Mouse (Mus musculus) spleen, postnatal 36 days (tissue): ENCODE results near the gene Kdm2b.

ENCODE experiments used
- DNase-seq, 2 experiments: peaks; one replicate each; pipeline ENCODE4 v3.0.0; 2022; ENCODE audit warnings: low spot score in 2 of 2, mixed read lengths in 1 of 2

The Kdm2b gene

DNA sequence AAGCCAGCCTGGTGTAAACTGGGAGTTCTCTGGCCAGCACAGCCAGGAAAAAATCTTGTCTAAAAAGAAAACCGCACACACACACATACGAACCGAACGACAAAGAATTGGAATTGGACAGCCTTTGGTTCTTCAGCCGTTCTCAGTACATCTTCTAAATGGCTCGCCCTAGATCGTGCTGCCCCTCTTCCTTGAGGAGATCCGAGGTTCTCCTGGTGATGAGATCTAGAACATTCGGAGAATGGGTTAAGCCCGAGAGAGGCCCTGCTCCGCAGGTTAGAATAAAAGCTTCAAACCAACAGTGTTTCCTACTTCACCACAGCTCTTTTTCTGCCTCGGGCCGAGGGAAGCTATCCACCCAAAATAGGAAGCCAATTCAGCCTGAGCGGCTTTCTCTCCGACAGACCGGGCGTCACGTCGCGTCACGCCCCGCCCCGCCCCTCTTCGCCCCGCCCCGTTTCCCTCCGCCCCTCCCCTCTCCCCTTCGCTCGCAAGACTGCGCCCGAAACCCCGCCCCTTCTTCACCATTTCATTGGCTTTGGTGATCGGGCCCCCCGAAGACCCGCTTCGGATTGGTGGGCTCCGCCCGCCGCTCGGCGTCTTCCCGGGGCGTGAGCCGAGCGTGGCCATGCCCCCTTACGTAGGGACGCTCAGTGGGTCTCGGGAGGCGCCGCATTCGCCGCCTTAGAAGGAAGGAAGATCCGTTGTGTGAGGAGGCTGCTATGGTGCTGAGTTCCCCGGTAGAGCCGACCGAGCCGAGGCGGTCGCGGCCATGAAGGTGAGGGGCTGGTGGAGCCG is 139.9 kb downstream of the Kdm2b start, which contains the start of gene Rnf34:
TSS of gene Rnf34 (plus strand) at position 528 of the 798 bp plus-strand sequence.
- DNase-seq: peak; percentile 99

DNA sequence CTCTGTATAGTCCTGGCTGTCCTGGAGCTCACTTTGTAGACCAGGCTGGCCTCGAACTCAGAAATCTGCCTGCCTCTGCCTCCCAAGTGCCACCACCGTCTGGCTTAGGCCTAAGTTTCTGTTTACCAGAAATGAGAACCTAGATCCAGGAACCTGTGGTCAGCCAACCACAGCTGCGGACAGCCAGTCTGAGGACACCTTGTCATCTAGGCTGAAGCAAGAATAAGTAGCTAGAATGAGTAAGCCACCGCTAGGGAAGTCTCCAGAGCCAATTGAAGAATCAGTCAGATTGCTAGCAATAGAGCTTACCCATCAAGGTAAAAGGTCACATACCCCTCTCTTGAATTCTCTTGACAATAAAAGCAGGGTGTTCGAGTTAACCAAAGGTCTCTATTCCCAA is 145.8 kb downstream of the Kdm2b start:
- no peak for DNase-seq

DNA sequence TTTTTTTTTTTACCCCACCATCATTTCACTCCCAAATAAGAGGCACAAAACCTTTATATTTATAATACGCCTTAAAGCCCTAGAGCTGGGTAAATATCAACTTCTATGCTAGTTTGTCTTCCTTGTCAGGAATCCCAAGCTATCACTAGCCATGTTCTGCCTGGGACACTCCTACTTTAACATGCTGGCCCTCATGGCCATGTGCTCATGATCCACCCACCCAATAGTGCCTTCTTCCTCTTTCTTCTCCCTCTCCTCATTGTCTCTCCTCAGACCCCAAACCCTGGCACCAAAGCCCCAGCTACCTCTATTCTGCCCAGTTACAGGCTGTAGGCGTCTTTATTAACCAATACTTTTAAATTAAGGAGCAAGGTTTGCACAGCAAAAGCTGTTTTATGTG is 148.5 kb downstream of the Kdm2b start:
- no peak for DNase-seq

DNA sequence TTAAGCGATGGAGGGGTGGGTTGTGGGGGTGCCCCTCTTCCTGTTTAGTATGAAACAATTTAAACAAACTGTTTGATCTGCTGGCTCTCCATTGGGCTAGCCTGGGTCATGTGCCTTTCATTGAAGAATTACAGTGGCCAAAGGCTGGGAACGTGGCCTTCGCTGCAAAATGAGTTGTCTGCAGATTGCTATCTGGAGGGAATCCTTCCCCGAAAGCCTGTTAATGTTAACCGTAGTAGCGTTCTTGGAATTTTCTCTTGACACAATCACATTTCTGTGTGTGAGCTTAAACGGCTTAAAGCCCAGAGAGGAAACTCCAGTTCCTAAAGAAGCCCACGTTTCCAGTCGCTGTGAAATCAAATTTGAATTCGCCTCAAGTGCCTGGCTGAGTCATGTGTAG is 156.6 kb downstream of the Kdm2b start:
- DNase-seq: peak in 1 of 2 experiments; percentile 20

DNA sequence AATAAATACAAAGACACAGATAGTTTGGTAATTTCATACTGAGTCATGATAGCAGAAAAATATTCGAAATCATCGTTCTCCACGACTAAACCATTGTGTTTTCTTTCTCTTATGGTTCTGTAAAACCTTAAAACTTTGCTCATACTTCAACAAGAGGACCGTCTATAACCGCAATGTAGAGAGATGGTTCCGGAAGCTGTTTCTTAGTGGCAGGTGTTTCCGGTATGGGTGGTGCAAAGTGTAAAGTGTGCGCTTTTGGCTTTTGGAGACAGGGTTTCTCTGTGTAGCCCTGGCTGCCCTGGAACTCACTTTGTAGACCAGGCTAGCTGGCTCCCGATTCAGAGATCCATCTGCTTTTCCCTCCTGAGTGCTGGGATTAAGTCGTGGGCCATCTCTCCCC is 157.1 kb downstream of the Kdm2b start:
- DNase-seq: peak; percentile 42 to 47

DNA sequence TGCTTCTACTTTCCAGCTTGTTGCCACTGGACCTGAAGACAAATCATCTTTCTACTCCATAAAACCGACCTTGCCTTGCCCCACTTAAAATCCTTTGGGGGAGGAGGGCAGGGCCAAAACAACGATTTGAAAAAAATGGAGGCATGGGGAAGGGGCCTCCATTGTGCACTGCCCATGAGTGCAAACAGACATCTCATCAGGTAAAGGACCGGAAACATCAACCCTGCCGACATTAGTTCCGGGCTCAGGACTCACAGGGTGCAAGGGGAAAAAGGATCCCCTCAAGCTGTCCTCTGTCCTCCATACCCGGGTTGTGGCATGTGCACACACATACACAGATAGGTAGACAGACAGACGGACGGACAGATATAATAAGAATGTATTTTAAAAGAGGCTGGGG is 164.5 kb downstream of the Kdm2b start:
- no peak for DNase-seq

DNA sequence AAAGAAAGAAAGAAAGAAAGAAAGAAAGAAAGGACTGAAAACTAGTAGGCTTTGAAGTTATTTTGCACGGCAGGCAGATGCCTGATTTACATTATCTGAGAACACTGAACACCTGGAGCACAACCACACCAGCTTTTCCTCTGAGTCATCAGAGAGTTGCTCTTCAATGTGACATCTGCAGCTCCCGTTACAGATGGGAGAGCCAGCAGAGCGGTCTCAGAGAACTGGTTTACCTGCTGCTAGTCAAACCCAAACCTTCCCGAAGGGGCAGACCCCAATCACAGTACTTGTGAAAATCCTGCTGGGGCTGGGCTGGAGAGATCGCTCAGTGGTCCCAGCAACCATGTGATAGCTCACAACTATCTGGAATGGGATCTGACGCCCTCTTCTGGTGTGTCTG is 165.2 kb downstream of the Kdm2b start:
- DNase-seq: no peak

DNA sequence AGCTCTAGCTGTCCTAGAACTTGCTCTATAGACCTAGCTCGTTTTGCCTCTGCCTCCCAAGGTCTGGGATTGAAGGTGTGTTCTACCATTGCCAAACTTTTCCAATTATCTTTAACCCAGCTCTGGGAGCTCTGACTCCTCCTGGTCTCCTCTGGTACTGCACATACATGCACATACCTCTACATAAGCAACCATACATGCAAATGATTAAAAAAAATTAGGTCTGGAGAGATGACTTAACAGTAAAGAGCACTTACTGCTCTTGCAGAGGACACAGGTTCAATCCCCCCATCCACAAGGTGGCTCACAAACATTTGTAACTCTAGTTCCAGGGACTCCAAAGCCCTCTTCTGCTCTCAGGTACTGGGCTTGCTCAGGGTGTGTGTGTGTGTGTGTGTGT is 165.6 kb downstream of the Kdm2b start:
- DNase-seq: no peak

DNA sequence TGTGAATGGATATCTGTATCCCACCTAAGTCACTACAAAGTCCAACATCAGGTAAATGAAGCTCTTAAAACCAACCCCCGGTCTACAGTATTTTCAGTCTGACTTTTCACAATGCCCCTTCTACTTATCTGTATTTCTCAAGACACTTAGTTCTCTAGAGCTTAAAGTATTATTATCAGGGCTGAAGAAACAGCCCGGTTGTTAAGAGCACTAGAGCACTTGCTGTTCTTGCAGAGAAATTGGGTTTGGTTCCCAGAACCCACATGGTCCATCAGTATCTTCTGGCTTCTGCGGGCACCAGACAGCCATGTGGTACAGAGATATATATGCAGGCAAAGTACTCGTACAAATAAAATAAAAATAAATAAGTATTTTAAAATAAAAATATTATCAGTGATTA is 167.2 kb downstream of the Kdm2b start:
- DNase-seq: no peak

DNA sequence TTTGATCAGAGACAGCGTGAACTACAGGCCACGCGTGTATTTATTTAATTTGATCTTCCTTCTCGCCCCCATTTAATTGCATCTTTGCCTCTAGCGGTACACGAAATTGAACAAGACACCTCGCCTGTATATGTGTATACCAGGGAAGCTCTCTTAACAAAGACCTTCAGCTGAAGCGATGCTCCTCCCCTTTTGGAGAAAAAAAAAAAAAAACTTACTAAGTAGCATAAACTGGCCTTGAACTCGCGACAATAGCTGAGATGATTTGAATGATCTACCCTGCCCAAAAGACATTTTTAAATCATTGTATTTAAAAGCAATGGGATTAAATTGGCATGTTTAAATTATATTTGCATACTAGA is 168.1 kb downstream of the Kdm2b start:
- no peak for DNase-seq

DNA sequence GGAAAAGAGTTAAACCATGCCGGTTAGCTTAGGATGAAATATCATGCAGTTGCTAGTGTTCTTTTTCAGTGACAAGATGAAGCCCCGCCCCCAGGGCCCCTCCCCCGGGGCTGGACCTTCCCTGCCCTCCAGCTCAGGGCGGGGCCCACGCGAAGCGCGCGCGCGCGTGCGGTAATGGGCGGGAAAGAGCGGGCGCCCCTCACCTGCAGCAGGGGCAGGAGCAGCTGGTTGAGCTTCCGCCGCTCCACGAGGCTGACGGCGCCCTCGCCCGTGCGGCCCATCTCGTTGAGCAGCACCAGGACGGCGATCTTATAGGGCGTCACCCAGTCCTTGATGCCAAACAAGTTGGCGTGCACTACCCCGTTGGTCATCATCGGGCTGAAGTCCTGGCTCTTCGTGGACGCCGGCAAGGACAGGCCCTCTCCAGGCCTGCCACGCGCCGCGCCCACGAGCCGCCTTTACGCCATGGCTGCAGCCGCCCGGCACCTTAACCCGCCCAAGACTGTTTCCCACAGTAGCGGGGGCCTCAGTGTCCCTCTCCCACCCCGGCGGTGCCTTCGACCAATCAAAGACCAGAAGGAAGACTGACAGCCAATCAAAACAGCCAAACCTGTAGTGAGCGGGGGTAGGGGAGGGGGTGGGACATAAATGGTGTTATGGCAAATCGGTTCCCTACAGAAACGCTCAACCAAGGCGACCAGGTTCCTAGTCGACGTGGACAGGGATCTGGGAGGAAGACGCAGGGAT is 168.7 kb downstream of the Kdm2b start, which contains the start of gene Anapc5:
TSS of gene Anapc5 (minus strand) at position 563 of the 747 bp plus-strand sequence.
- peak; percentile 93 to 95 for DNase-seq
